Mouse (Mus musculus): ENCODE measurements around the gene Wt1. TPM values are rescaled to one million over a fixed set of nuclear protein-coding genes. Genes with fewer than 3 reads are reported as not detected.

Gene Wt1
- polyA plus RNA-seq, 1 experiment from 2014 or later, result 6.6 TPM

- no peak overlapping the region for H3K27ac ChIP-seq
- ATAC-seq, result no peak
- H3K9me3 ChIP-seq (replicated peaks), result no peaks in the 10 kb centered on the region
- no peaks in the 10 kb centered on the region for H3K27me3 ChIP-seq (replicated peaks)
- H3K36me3 ChIP-seq, result no peaks in the 10 kb centered on the region
- H3K4me2 ChIP-seq, result no peak overlapping the region
- no peak overlapping the region for H3K9ac ChIP-seq
- H3K4me3 ChIP-seq, result no peak overlapping the region
- WGBS (ENCODE audit: insufficient replicate concordance), result 15% methylated on average over 5 of the region's 5 CpGs
- no peaks in the 10 kb centered on the region for H3K4me1 ChIP-seq
These were observed 63.0 kb downstream of the Wt1 start for GRCm38 (mm10) chr2:105189352-105189751.

GRCm38 (mm10) chr2:105200152-105200551 lies 73.8 kb downstream of the Wt1 start:
- WGBS (ENCODE audit: insufficient replicate concordance), result 37% methylated on average over 8 of the region's 8 CpGs
- ATAC-seq, result no peak
- H3K27me3 ChIP-seq (replicated peaks), result no peaks in the 10 kb centered on the region

GRCm38 (mm10) chr2:105206563-105207174 lies 80.3 kb downstream of the Wt1 start:
- Histone ChIP-seq H3K27ac (no peak overlapping the region), H3K27me3 (replicated peaks) (no peaks in the 10 kb centered on the region), H3K4me1 (no peaks in the 10 kb centered on the region), H3K9ac (no peak overlapping the region), H3K36me3 (no peaks in the 10 kb centered on the region), H3K9me3 (replicated peaks) (no peaks in the 10 kb centered on the region), H3K4me3 (no peak overlapping the region), H3K4me2 (no peak overlapping the region)
- 64% methylated on average over 9 of the region's 9 CpGs for WGBS (ENCODE audit: insufficient replicate concordance)
- no peak for ATAC-seq

More at GRCm38 (mm10) chr2:105200152-105200551, 73.8 kb downstream of the Wt1 start:
- Histone ChIP-seq H3K9ac (no peak overlapping the region), H3K9me3 (replicated peaks) (no peaks in the 10 kb centered on the region), H3K4me3 (no peak overlapping the region), H3K36me3 (no peaks in the 10 kb centered on the region), H3K4me1 (no peaks in the 10 kb centered on the region), H3K27ac (no peak overlapping the region), H3K4me2 (no peak overlapping the region)

DNA sequence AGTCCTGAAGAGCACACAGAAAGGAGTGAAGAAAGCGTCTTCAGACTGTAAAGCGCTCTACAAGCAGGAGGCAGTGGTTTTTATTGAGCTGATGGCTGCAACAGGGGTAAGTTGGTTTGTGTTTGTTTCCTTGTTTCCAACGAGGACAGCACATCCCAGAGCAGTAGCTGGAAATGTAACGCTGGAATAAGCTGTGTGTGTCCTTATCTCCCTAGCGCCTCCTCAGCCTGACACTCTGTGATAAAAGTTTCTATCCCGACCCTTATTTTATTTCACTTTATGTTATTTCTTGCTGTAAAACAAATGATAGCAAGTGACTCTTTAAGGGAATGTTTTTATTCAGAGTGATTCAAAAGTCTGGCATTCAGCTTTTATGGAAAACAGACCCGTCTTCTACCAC lies 86.5 kb downstream of the Wt1 start:
- H3K9me3 ChIP-seq (replicated peaks), result no peaks in the 10 kb centered on the region
- ATAC-seq, result no peak
- H3K4me2 ChIP-seq, result no peak overlapping the region
- no peak overlapping the region for H3K9ac ChIP-seq
- H3K27me3 ChIP-seq (replicated peaks), result no peaks in the 10 kb centered on the region
- 36% methylated on average over 7 of the region's 7 CpGs for WGBS (ENCODE audit: insufficient replicate concordance)
- H3K36me3 ChIP-seq, result no peaks in the 10 kb centered on the region
- H3K4me1 ChIP-seq, result no peaks in the 10 kb centered on the region
- H3K27ac ChIP-seq, result no peak overlapping the region
- no peak overlapping the region for H3K4me3 ChIP-seq

GRCm38 (mm10) chr2:105215914-105216313 lies 89.6 kb downstream of the Wt1 start:
- no peak for ATAC-seq
- WGBS (ENCODE audit: insufficient replicate concordance), result 31% methylated on average over 8 of the region's 8 CpGs
- Histone ChIP-seq H3K36me3 (no peaks in the 10 kb centered on the region), H3K4me1 (no peaks in the 10 kb centered on the region), H3K27ac (no peak overlapping the region), H3K27me3 (replicated peaks) (no peaks in the 10 kb centered on the region), H3K9ac (no peak overlapping the region), H3K4me3 (no peak overlapping the region), H3K4me2 (no peak overlapping the region), H3K9me3 (replicated peaks) (no peaks in the 10 kb centered on the region)

- Histone ChIP-seq H3K27me3 (replicated peaks) (peaks cover 10% of the 10 kb centered on the region), H3K9ac (no peak overlapping the region), H3K4me2 (no peak overlapping the region), H3K9me3 (replicated peaks) (no peaks in the 10 kb centered on the region), H3K4me3 (no peak overlapping the region), H3K4me1 (0 out of 2 replicates have a peak, but pooled peaks cover 1% of the 10 kb centered on the region), H3K36me3 (no peaks in the 10 kb centered on the region), H3K27ac (no peak overlapping the region)
- 62% methylated on average over 5 of the region's 5 CpGs for WGBS (ENCODE audit: insufficient replicate concordance)
- no peak for ATAC-seq
These were observed 92.9 kb downstream of the Wt1 start for GRCm38 (mm10) chr2:105219229-105219628.

- Histone ChIP-seq H3K4me1 (peaks cover 6% of the 10 kb centered on the region; the same call in 1 of the 2 replicates), H3K9ac (no peak overlapping the region), H3K27me3 (replicated peaks) (peaks cover 15% of the 10 kb centered on the region), H3K9me3 (replicated peaks) (no peaks in the 10 kb centered on the region), H3K27ac (no peak overlapping the region), H3K4me2 (no peak overlapping the region), H3K36me3 (no peaks in the 10 kb centered on the region), H3K4me3 (no peak overlapping the region)
- 31% methylated on average over 8 of the region's 8 CpGs for WGBS (ENCODE audit: insufficient replicate concordance)
- no peak for ATAC-seq
These were observed 93.3 kb downstream of the Wt1 start for GRCm38 (mm10) chr2:105219664-105220063.

- no peak for ATAC-seq
- Histone ChIP-seq H3K27ac (no peak overlapping the region), H3K4me1 (peaks cover 8% of the 10 kb centered on the region; the same call in 1 of the 2 replicates), H3K27me3 (replicated peaks) (peaks cover 26% of the 10 kb centered on the region), H3K9ac (no peak overlapping the region), H3K9me3 (replicated peaks) (no peaks in the 10 kb centered on the region), H3K36me3 (no peaks in the 10 kb centered on the region), H3K4me2 (no peak overlapping the region), H3K4me3 (no peak overlapping the region)
- WGBS (ENCODE audit: insufficient replicate concordance), result 67% methylated on average over 9 of the region's 9 CpGs
These were observed 94.5 kb downstream of the Wt1 start for GRCm38 (mm10) chr2:105220738-105221303.

Other genes with a start within 250 kb of the Wt1 start
- 228 and 250 TPM in 2 replicates for gene Eif3m, start 109.4 kb upstream of the Wt1 start, polyA plus RNA-seq (2016; fragmentation: Nextera tagmentation; extraction: Ambion mirVana)
- not detected in 2 replicates for gene Gm11060, start 34.5 kb upstream of the Wt1 start, polyA plus RNA-seq (2016; fragmentation: Nextera tagmentation; extraction: Ambion mirVana)
- 0.49 and 1.1 TPM in 2 replicates for gene Them7, start 97.8 kb downstream of the Wt1 start, polyA plus RNA-seq (2016; fragmentation: Nextera tagmentation; extraction: Ambion mirVana)

Data from liver, embryonic 12.5 days (tissue).